Mouse (Mus musculus) liver, adult 2 months (tissue): ENCODE results near the gene Ppp2r5a.

Experiments used
- CTCF ChIP-seq: fragments of 200-500 bp; IDR thresholded peaks from 2 replicates; pipeline ENCODE4 v1.5.1; 2011; ENCODE audit warnings: low read depth, low read length, control low read depth
- POLR2A ChIP-seq: fragments of 200-500 bp; IDR thresholded peaks from 2 replicates; pipeline ENCODE4 v1.6.1; 2011; ENCODE audit warnings: low read length, control low read depth; ENCODE audit not compliant: insufficient read depth; ENCODE audit errors: extremely low read depth

DNA sequence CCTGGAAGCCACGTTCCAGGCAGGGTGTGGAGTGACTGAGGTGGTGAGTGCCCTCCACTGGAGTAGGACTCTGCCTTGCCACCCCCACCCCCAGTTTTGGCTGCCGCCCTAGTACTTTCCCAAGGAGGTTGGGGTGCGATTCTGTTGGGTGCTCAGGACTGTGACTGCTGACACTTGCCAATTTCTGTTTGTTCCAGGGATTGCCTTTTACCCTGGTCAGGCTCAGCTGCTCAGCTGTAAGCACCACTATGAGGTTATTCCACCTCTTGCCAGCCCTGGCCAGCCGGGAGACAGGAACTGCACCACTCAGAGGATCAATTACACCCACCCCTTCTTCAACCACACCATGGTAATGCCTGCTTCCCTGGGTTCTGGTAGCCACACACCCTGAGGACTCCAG is 62.5 kb downstream of the Ppp2r5a start:
- no peak for TF ChIP-seq CTCF
- TF ChIP-seq POLR2A = no peak
